14 mouse cellular contexts compared by ENCODE assay signal in the genomic region with DNA sequence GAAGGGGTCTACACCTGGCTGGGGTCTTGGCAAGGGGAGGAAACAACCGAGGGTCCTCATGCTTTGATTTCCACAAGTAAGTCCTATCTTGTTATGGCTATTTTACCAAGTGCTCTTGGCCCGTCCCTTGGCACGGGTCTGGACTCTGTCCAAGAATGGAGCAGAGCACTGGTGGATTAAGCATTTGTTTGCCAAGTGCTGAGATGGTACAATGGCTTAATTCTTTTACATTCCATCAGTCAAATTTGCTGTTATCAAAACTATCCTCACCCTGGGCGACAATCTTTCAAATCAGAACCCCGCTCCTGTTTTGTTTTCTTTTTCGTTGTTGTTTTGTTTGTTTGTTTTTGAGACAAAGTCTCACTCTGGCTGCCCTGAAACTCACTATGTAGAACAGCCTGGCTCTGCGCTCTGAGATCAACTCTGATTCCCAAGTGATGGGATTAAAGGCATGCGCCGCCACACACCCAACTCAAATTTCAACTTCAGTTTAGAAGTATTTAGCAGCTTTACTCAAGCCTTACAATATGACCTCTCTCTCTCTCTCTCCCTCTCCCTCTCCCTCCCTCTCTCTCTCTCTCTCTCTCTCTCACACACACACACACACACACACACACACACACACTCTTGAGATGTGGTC. TPM values are rescaled to one million over a fixed set of nuclear protein-coding genes. Genes with fewer than 3 reads are reported as not detected.
A peak's percentile ranks its signal among the peaks of the same experiment; 100 is the strongest.
DNase-seq lines count a peak whose midpoint lies in the region; ATAC-seq and TF ChIP-seq lines count a peak whose summit lies in the region.
"Had no signal": no experiment of that assay in that cellular context is flagged by ENCODE, and none has a peak within 500 bp of the region (broad histone marks: within the 10 kb centered on the region; RNA-seq: fewer than 3 reads in every experiment).

No protein-coding gene starts in this region.

- no peak for TF ChIP-seq CTCF in E14TG2a.4 (conservative IDR thresholded peaks at IDR 0.05; ENCODE audit: low read length)
- no peak for TF ChIP-seq CTCF in forebrain, postnatal 0 days (IDR thresholded peaks at IDR 0.05; ENCODE audit: low read depth)

- no peaks in the 10 kb centered on the region for H3K9me3 ChIP-seq in hindbrain, embryonic 16.5 days (ENCODE audit: control insufficient read depth, low read length)
- no peaks in the 10 kb centered on the region for H3K9me3 ChIP-seq in hindbrain, embryonic 14.5 days (ENCODE audit: control insufficient read depth, low read length)
- H3K9me3 ChIP-seq in E14TG2a.4 (ENCODE audit: low read length), result no peaks in the 10 kb centered on the region
- no peaks in the 10 kb centered on the region for H3K9me3 ChIP-seq in embryonic facial prominence, embryonic 11.5 days (replicated peaks; ENCODE audit: control insufficient read depth, low read length)
- H3K9me3 ChIP-seq in limb, embryonic 11.5 days (ENCODE audit: control insufficient read depth, low read length), result no peaks in the 10 kb centered on the region
- H3K9me3 ChIP-seq in forebrain, postnatal 0 days (ENCODE audit: low read length), result no peaks in the 10 kb centered on the region

- H3K27me3 ChIP-seq in hindbrain, embryonic 16.5 days (replicated peaks; ENCODE audit: control insufficient read depth, insufficient read depth, low read length), result no peaks in the 10 kb centered on the region
- H3K27me3 ChIP-seq in hindbrain, embryonic 14.5 days (ENCODE audit: control insufficient read depth, insufficient read depth, low read length), result no peaks in the 10 kb centered on the region
- no peaks in the 10 kb centered on the region for H3K27me3 ChIP-seq in E14TG2a.4 (ENCODE audit: insufficient read depth, low read length)
- no peaks in the 10 kb centered on the region for H3K27me3 ChIP-seq in embryonic facial prominence, embryonic 11.5 days (ENCODE audit: control insufficient read depth, insufficient read depth, low read length)
- H3K27me3 ChIP-seq in limb, embryonic 11.5 days (ENCODE audit: control insufficient read depth, insufficient read depth, low read length), result no peaks in the 10 kb centered on the region
- H3K27me3 ChIP-seq in forebrain, postnatal 0 days (ENCODE audit: insufficient read depth, low read length), result peaks cover 12% of the 10 kb centered on the region

- no peak overlapping the region for H3K9ac ChIP-seq in hindbrain, embryonic 16.5 days (ENCODE audit: low read depth, low read length)
- H3K9ac ChIP-seq in hindbrain, embryonic 14.5 days, result no peak overlapping the region
- no peak overlapping the region for H3K9ac ChIP-seq in embryonic facial prominence, embryonic 11.5 days (replicated peaks; ENCODE audit: low read length)
- H3K9ac ChIP-seq in limb, embryonic 11.5 days (ENCODE audit: low read length), result no peak overlapping the region
- no peak overlapping the region for H3K9ac ChIP-seq in forebrain, postnatal 0 days

- 0 out of 2 replicates have a peak, but pooled peaks have one; percentile 17 for ATAC-seq in hindbrain, embryonic 16.5 days
- ATAC-seq in hindbrain, embryonic 14.5 days (ENCODE audit: low FRiP score), result no peak
- no peak for ATAC-seq in embryonic facial prominence, embryonic 11.5 days (replicated peaks; ENCODE audit: insufficient number of reproducible peaks, low FRiP score, low TSS enrichment, low read depth)
- no peak for ATAC-seq in limb, embryonic 11.5 days (ENCODE audit: insufficient number of reproducible peaks, low FRiP score, low TSS enrichment, low read depth)
- ATAC-seq in forebrain, postnatal 0 days, result no peak

- H3K4me3 ChIP-seq in hindbrain, embryonic 16.5 days (ENCODE audit: low read length), result no peak overlapping the region
- no peak overlapping the region for H3K4me3 ChIP-seq in hindbrain, embryonic 14.5 days (replicated peaks; ENCODE audit: low read length)
- peak overlapping the region; percentile 92 for H3K4me3 ChIP-seq in E14TG2a.4 (replicated peaks; ENCODE audit: low read length)
- no peak overlapping the region for H3K4me3 ChIP-seq in embryonic facial prominence, embryonic 11.5 days (ENCODE audit: low read depth, low read length)
- no peak overlapping the region for H3K4me3 ChIP-seq in limb, embryonic 11.5 days (ENCODE audit: low read depth, low read length)
- no peak overlapping the region for H3K4me3 ChIP-seq in forebrain, postnatal 0 days (ENCODE audit: low read depth, low read length)

- WGBS in hindbrain, embryonic 16.5 days, result 42% methylated on average over 9 of the region's 9 CpGs
- 55% methylated on average over 9 of the region's 9 CpGs for WGBS in hindbrain, embryonic 14.5 days
- WGBS in embryonic facial prominence, embryonic 11.5 days, result 36% methylated on average over 9 of the region's 9 CpGs
- 21% methylated on average over 9 of the region's 9 CpGs for WGBS in limb, embryonic 11.5 days
- WGBS in forebrain, postnatal 0 days, result 23% methylated on average over 9 of the region's 9 CpGs

- no peak for DNase-seq in hindbrain, embryonic 14.5 days (ENCODE audit: low spot score)
- peak; percentile 61 for DNase-seq in embryonic facial prominence, embryonic 11.5 days (ENCODE audit: low spot score)
- DNase-seq in limb, embryonic 11.5 days (ENCODE audit: low spot score), result no peak
- no peak for DNase-seq in T-cell, adult 2 months (ENCODE audit: low spot score)
- DNase-seq in frontal cortex, adult 2 months (ENCODE audit: extremely low spot score in 1 of 2, low spot score in 1 of 2), result no peak
- DNase-seq in forebrain, postnatal 0 days, result no peak
- DNase-seq: cerebellum, adult 9-10 months; right cerebral cortex, postnatal 14 days; thymus, postnatal 36 days had no signal

- H3K36me3 ChIP-seq in hindbrain, embryonic 16.5 days (ENCODE audit: control insufficient read depth, insufficient read depth, low read length), result no peaks in the 10 kb centered on the region
- H3K36me3 ChIP-seq in hindbrain, embryonic 14.5 days (replicated peaks; ENCODE audit: control insufficient read depth, insufficient read depth), result no peaks in the 10 kb centered on the region
- peaks cover 85% of the 10 kb centered on the region for H3K36me3 ChIP-seq in E14TG2a.4 (ENCODE audit: insufficient read depth, low read length)
- no peaks in the 10 kb centered on the region for H3K36me3 ChIP-seq in embryonic facial prominence, embryonic 11.5 days (replicated peaks; ENCODE audit: control insufficient read depth, insufficient read depth, low read depth, low read length)
- no peaks in the 10 kb centered on the region for H3K36me3 ChIP-seq in limb, embryonic 11.5 days (ENCODE audit: control insufficient read depth, insufficient read depth, low read length)
- no peaks in the 10 kb centered on the region for H3K36me3 ChIP-seq in forebrain, postnatal 0 days (ENCODE audit: insufficient read depth)

- 0 out of 2 replicates have a peak overlapping the region, but pooled peaks have one; percentile 6 for H3K4me2 ChIP-seq in hindbrain, embryonic 16.5 days (ENCODE audit: low read length)
- no peak overlapping the region for H3K4me2 ChIP-seq in hindbrain, embryonic 14.5 days (replicated peaks)
- no peak overlapping the region for H3K4me2 ChIP-seq in embryonic facial prominence, embryonic 11.5 days (ENCODE audit: low read depth, low read length)
- peak overlapping the region; percentile 29; the same call in 1 of the 2 replicates for H3K4me2 ChIP-seq in limb, embryonic 11.5 days (ENCODE audit: low read depth, severe bottlenecking)
- no peak overlapping the region for H3K4me2 ChIP-seq in forebrain, postnatal 0 days (ENCODE audit: low read depth)

- peaks cover 4% of the 10 kb centered on the region; the same call in 1 of the 2 replicates for H3K4me1 ChIP-seq in hindbrain, embryonic 16.5 days (ENCODE audit: control insufficient read depth, insufficient read depth, low read depth, low read length)
- peaks cover 6% of the 10 kb centered on the region for H3K4me1 ChIP-seq in hindbrain, embryonic 14.5 days (replicated peaks; ENCODE audit: control insufficient read depth, insufficient read depth, low read length)
- peaks cover 100% of the 10 kb centered on the region for H3K4me1 ChIP-seq in E14TG2a.4 (replicated peaks; ENCODE audit: low read depth, low read length)
- peaks cover 7% of the 10 kb centered on the region; the same call in 1 of the 2 replicates for H3K4me1 ChIP-seq in embryonic facial prominence, embryonic 11.5 days (ENCODE audit: control insufficient read depth, insufficient read depth, low read length)
- H3K4me1 ChIP-seq in limb, embryonic 11.5 days (ENCODE audit: control insufficient read depth, insufficient read depth, low read length), result peaks cover 61% of the 10 kb centered on the region
- H3K4me1 ChIP-seq in forebrain, postnatal 0 days (ENCODE audit: insufficient read depth), result no peaks in the 10 kb centered on the region

- no peak overlapping the region for H3K27ac ChIP-seq in hindbrain, embryonic 16.5 days (ENCODE audit: low read depth, low read length)
- H3K27ac ChIP-seq in hindbrain, embryonic 14.5 days, result no peak overlapping the region
- no peak overlapping the region for H3K27ac ChIP-seq in embryonic facial prominence, embryonic 11.5 days (replicated peaks; ENCODE audit: low read depth, low read length)
- peak overlapping the region; percentile 71 for H3K27ac ChIP-seq in limb, embryonic 11.5 days (replicated peaks; ENCODE audit: low read depth, low read length)
- no peak overlapping the region for H3K27ac ChIP-seq in forebrain, postnatal 0 days (ENCODE audit: low read depth, low read length)

RNA-seq across cellular contexts. Expression of gene Trim71, which starts 19.3 kb away (rescaled TPM):
- polyA plus RNA-seq in hindbrain, embryonic 16.5 days (2015; fragmentation: Nextera tagmentation; extraction: Ambion mirVana), result 0.14 and 0.24 TPM in 2 replicates
- 0.29 and 0.31 TPM in 2 replicates for polyA plus RNA-seq in hindbrain, embryonic 14.5 days (2014; fragmentation: Nextera tagmentation; extraction: Ambion mirVana)
- polyA plus RNA-seq in embryonic facial prominence, embryonic 11.5 days (2014; fragmentation: Nextera tagmentation; extraction: Ambion mirVana), result 1.9 and 2.2 TPM in 2 replicates
- polyA plus RNA-seq in limb, embryonic 11.5 days (2014; fragmentation: Nextera tagmentation; extraction: Ambion mirVana), result 3.7 and 4.0 TPM in 2 replicates
- 0.13 and 0.26 TPM in 2 replicates for polyA plus RNA-seq in frontal cortex, adult 2 months (2012; rRNA removed)
- 0.08 and 0.19 TPM in 2 replicates for total RNA-seq in forebrain, postnatal 0 days (2014; rRNA removed)
- 0.10 and 0.13 TPM in 2 replicates for polyA plus RNA-seq in forebrain, postnatal 0 days (2015; fragmentation: Nextera tagmentation; extraction: Ambion mirVana)
- total RNA-seq: liver, adult 2 months had no signal
- polyA plus RNA-seq: heart, embryonic 14.5 days; liver, adult 2 months had no signal

RNA-seq across cellular contexts. Expression of gene C130032M10Rik, which starts 29.4 kb away (rescaled TPM):
- not detected in 2 replicates for polyA plus RNA-seq in hindbrain, embryonic 16.5 days (2015; fragmentation: Nextera tagmentation; extraction: Ambion mirVana)
- polyA plus RNA-seq in hindbrain, embryonic 14.5 days (2014; fragmentation: Nextera tagmentation; extraction: Ambion mirVana), result not detected in 2 replicates
- polyA plus RNA-seq in embryonic facial prominence, embryonic 11.5 days (2014; fragmentation: Nextera tagmentation; extraction: Ambion mirVana), result not detected in 2 replicates
- 0.37 and 0.67 TPM in 2 replicates for polyA plus RNA-seq in limb, embryonic 11.5 days (2014; fragmentation: Nextera tagmentation; extraction: Ambion mirVana)
- 0.17 TPM in 1 of 2 replicates, not detected in the other for polyA plus RNA-seq in frontal cortex, adult 2 months (2012; rRNA removed)
- not detected in 2 replicates for total RNA-seq in forebrain, postnatal 0 days (2014; rRNA removed)
- not detected in 2 replicates for polyA plus RNA-seq in forebrain, postnatal 0 days (2015; fragmentation: Nextera tagmentation; extraction: Ambion mirVana)
- total RNA-seq: layer of hippocampus, adult 18-20 months; liver, adult 2 months had no signal
- polyA plus RNA-seq: liver, adult 2 months had no signal

RNA-seq across cellular contexts. Expression of gene Ccr4, which starts 40.2 kb away (rescaled TPM):
- polyA plus RNA-seq in hindbrain, embryonic 16.5 days (2015; fragmentation: Nextera tagmentation; extraction: Ambion mirVana), result not detected in 2 replicates
- not detected in 2 replicates for polyA plus RNA-seq in hindbrain, embryonic 14.5 days (2014; fragmentation: Nextera tagmentation; extraction: Ambion mirVana)
- not detected in 2 replicates for polyA plus RNA-seq in embryonic facial prominence, embryonic 11.5 days (2014; fragmentation: Nextera tagmentation; extraction: Ambion mirVana)
- polyA plus RNA-seq in limb, embryonic 11.5 days (2014; fragmentation: Nextera tagmentation; extraction: Ambion mirVana), result 0.07 and 0.08 TPM in 2 replicates
- polyA plus RNA-seq in frontal cortex, adult 2 months (2012; rRNA removed), result not detected in 2 replicates
- not detected in 2 replicates for total RNA-seq in forebrain, postnatal 0 days (2014; rRNA removed)
- polyA plus RNA-seq in forebrain, postnatal 0 days (2015; fragmentation: Nextera tagmentation; extraction: Ambion mirVana), result not detected in 2 replicates
- total RNA-seq: layer of hippocampus, adult 18-20 months had no signal
- polyA plus RNA-seq: heart, embryonic 14.5 days had no signal

Comparison
In these comparisons a context has a peak if more than half of its experiments do, and no peak if none do; other contexts are left out.
1. H3K4me2 ChIP-seq: peak in hindbrain, embryonic 16.5 days (single experiment) and limb, embryonic 11.5 days (single experiment); none in hindbrain, embryonic 14.5 days (single experiment), embryonic facial prominence, embryonic 11.5 days (single experiment) and forebrain, postnatal 0 days (single experiment).